Mouse (Mus musculus): ENCODE data around the gene Rif1.
"Not testable (repeated sequence)": the region's sequence is repeated elsewhere in the genome, so short reads cannot be mapped to it uniquely, and the experiment has no call there.

The Rif1 gene

DNA sequence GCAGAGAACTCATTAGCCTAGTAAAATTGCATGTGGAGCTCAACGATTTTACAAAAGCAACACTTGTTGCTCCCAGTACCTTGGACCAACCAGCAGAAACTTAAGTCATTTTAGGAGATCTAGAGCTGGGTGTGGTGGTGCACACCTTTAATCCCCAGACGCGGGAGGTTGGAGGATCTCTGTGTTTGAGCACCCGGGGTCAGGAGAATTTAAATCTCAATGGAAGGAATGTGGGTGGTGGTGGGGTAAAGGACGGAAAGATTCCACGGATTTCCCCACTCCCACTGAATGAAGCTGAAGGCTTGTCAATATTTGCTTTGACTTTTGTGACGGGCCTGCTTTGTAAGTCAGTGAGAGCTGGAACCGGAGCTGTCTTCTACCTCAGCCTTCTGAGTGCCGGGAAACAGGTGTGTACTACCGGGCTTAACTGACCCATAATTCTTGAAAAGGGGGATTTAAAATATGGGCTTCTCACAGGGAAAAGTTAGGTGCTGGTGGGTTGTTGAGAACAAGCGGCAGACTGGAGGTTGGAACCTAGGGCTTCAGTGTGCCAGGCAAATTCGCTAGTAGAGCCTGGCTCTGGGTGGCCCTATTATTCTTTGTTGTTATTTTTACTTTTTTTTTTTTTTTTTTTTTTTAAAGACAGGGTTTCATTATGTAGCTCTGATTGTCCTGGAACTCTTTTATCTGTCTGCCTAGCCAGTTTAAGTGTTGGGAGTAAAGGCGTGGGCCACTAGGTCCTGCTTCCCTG is 1.2 kb upstream of the Rif1 start:
- no peak for DNase-seq (ENCODE audit: low spot score in 2 of 2)

DNA sequence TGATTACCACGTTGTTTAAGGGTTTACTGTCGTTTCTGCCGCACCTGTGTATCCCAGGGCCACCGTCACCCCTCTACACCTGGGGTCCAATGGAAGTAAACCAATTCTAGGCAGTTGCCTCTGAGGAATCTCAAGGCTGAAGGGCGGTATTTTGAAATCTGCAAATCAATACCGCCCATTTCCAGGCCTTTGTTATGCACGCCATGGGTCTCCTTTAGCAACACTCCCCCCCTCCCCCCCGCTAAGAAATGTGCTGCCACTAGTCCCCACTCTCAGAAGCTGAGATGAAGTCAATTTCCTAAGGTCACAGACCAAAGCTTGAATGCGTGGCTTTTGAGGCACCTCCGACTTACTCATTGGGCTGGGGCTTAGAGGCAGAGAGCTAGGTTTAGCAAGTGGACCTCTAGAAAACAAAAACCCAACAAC is 554 bp upstream of the Rif1 start:
- DNase-seq (ENCODE audit: low spot score in 2 of 2), result no peak

- no peak for DNase-seq (ENCODE audit: low spot score in 2 of 2)
Observed at GRCm38 (mm10) chr2:52073141-52073904, 691 bp downstream of the Rif1 start.

DNA sequence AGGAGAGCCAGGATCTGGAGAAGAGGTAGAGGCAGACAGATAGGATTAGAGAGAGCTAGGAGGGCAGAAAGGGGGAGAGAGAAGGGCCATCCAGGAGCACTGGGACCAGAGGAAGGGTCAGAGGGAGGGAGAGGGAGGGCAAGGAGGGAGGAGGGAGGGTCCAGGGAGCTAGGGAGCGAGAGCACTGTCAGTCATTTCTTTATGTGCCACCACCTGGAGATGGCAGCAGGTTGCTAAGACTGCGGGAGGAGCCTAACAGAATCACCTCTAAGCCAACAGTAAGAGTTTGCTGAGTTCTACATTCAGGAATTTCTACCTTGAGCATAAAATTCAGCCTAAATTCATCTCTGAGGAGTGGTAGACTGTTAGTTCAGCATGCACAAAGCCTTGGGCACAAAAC is 6.0 kb downstream of the Rif1 start:
- DNase-seq (ENCODE audit: low spot score in 2 of 2), result no peak

GRCm38 (mm10) chr2:52084013-52084412 is 11.4 kb downstream of the Rif1 start:
- DNase-seq (ENCODE audit: low spot score in 2 of 2), result no peak

- DNase-seq (ENCODE audit: low spot score in 2 of 2), result no peak
Observed at GRCm38 (mm10) chr2:52084571-52084970, 11.9 kb downstream of the Rif1 start.

DNA sequence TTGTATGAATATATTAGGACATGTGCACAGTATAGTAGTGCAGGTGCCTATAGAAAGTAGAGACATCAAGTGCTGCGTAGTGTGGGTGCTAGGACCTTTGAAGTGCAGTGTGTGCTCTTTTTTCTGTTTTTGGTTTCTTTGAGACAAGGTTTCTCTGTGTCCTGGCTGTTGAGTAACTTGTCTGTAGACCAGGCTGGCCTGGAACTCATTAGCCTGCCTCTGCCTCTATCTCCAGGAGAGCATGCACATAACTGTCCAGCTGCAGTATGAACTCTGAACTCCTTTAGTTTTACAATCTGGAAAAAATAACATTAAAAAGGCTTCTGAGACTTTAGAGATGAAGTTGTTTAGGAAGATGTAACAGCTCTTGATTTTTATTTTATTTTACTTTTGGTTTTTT is 41.5 kb downstream of the Rif1 start:
- DNase-seq (ENCODE audit: low spot score in 2 of 2), result no peak

- not testable (repeated sequence) for DNase-seq (ENCODE audit: low spot score in 2 of 2)
Observed at GRCm38 (mm10) chr2:52131370-52131769, 58.7 kb downstream of the Rif1 start.

- DNase-seq (ENCODE audit: low spot score in 2 of 2), result no peak
Observed at GRCm38 (mm10) chr2:52133351-52133750, 60.7 kb downstream of the Rif1 start.

- DNase-seq (ENCODE audit: low spot score in 2 of 2), result no peak
Observed at GRCm38 (mm10) chr2:52153064-52153463, 80.4 kb downstream of the Rif1 start.

DNA sequence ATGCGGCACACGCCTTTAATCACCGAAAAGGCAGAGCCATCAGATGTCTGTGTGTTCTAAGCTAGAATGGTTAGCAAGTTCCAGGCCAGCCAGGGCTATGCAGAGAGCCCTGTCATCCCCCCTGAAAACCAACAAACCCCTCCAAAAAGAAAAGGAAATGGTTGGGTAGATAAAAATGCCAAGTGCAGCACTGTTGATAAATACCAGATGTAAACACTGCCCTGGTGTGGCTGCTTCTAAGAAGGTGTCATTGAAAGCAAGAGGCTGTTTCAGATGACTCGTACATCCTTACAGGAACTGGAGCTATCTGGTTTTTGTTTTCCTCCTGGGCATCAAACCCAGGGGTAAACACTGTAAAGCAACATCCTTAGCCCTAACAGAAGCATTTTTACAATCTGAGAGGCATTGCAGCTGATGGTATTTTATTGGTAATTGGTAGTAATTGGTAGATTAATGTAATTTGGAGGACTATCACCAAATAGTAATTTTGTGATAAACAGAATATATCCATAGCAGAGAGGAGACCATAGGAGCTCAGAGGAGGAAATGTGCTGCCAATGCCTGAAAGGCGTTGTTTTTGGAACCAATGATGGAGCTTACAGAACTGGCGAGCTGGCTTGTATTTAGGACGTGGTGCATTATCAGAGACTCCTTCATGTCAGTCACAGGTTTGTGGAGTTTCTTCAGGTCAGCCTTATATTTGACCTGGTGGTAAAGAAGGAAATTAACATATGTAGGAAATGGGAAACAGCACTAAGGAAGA is 96.8 kb downstream of the Rif1 start:
- no peak for DNase-seq (ENCODE audit: low spot score in 2 of 2)

Data from urinary bladder, adult 18-20 months (tissue).